Mouse (Mus musculus) frontal cortex, adult (tissue): ENCODE results near the gene Shb.

ENCODE experiments used
- ATAC-seq: cut with Nextera tagmentation; 2 replicates; pipeline ENCODE4 v1.9.2; 2017; ENCODE audit warnings: mild to moderate bottlenecking, moderate library complexity, mixed read lengths; ENCODE audit not compliant: low TSS enrichment

The Shb gene

GRCm38 (mm10) chr4:45421519-45422260 is 110.6 kb downstream of the Shb start:
- ATAC-seq = no peak

DNA sequence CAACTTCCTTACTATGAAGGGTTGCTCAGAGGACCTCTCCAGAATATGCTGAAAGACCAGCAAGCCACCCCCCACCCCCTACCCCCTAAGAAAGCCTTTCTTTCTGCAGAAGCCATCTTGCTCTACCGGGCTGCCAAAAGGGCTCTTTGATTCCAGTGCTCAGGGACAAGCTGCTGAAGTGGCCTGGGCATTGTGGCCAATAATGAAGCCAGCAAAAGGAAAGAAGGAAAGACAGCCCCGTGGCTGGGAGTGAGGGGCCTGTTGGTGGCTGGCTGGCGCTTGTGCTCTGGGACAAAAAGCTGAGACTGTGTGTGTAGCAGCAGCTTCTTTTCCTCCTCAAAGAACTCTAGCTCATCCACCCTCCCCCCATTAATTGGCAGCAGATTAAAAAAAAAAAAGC is 111.5 kb downstream of the Shb start:
- ATAC-seq = no peak

DNA sequence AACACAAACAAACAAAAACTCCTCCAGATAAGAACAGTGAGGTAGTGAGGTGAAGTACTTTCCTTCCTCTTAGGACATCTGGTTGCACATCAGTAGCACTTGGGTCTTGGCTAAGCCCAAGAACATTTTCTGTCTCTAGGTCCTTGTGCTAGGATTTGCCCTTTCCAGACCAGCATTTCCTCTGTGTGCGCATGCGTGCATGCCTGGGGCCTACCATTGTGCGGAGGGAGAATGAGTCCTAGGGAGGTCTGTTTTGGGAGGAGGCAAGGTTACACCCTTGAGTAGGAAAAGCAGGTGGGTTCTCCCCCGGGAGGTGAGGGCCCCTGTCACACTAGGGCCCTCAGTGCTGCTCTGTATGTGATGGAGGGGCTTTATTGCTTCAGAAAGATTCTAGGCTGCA is 113.2 kb downstream of the Shb start:
- ATAC-seq = no peak

DNA sequence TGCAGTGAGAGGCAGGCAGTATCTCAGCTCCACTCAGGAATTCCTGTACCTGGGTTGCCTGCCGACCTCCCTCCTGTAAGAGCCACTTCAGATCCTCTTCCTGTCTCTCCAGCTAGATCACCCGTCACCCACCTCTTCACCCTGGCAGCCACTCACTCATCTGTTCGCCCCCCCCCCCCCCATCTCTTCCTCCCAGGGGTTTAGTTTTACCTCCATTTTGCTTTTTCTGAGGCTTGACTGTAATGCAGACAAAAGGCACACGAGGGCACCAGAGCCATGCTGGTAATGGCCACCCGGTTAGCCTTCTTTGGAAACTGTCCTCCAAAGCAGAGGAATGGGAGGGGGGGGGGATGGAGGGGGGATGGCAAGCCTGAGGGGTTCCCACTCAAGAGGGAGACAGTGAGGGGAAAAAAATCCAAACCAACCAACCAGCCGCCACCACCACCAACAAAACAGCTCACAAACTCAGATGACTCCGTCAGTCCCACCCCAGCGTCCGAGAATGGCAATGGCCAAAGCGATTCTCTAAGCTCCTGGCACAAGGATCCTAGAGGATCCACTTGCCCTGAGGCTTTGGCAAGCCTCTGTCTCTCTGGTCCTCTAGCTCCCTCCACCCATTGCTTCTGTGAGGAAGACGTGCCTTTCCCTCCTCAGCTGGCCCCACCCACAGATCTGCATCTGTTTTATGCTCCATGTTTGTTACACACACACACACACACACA is 113.9 kb downstream of the Shb start:
- peak; percentile 79 for ATAC-seq

GRCm38 (mm10) chr4:45416314-45416713 is 116.0 kb downstream of the Shb start:
- no peak for ATAC-seq

DNA sequence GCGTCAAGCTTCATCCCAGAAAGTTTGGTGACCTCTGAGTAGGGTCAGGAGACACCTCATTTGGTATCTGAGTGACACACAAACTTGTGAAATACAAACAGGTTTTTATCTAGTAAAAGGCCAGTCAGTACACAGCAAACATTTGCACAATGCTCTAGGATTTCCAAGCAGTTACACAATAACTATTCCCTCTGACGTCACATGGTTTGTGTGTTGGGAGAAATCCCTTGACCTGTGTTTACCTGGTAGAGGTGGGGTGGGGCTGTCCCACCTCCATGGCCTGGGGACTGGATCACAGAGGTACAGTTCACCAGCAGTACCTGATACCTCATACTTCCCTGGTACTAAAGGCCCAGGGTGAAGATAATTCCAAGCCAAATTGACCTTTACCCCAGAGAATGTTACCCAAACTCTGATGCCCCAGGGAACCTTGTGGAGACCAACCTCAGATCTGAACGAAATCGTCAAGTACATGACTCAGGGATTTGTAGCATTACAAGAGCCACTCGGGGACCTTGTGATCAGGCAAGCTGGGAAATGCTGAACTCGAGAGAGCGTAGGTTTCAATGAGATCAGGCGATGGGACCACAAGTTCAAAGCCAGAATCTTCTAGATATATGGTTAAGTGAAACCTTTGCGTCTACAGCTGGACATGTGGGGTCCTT is 118.5 kb downstream of the Shb start:
- no peak for ATAC-seq

- ATAC-seq = no peak
Observed at GRCm38 (mm10) chr4:45412433-45413192, 119.7 kb downstream of the Shb start.

DNA sequence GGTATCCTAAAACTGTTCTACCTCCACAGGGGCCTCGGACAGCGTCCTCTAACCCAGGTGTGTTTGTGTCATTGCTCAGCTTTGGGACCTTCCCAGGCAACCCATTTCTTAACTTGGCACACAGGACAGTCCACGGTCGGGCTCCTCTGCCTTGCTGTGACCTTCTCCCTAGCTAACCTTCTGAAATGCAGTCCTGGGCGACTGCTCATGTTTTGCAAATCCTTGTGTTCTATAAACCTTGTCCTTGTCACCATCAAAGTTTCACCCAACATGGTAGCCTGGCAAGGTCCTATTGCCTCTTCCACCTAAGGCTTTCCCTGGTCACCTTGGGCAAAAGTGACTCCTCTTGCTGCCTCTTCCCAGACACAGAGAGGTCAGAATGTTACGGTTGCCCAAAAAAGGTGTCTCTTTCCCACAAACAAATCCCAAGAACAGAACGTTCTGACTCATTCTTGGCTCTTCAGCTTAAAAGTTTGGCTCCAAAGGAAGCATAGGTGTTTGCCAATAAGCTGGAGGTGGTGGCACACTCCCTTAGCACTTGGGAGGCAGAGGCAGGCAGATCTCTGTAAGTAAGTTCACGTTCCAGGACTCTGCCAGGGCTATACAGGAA is 121.0 kb downstream of the Shb start:
- no peak for ATAC-seq

- ATAC-seq = peak; percentile 39
Observed at GRCm38 (mm10) chr4:45409270-45409669, 123.0 kb downstream of the Shb start.

GRCm38 (mm10) chr4:45408427-45409132 is 123.7 kb downstream of the Shb start, which contains the start of gene Slc25a51:
Gene Slc25a51, minus strand, starts transcription at chr4:45408766.
- peak; percentile 86 for ATAC-seq

DNA sequence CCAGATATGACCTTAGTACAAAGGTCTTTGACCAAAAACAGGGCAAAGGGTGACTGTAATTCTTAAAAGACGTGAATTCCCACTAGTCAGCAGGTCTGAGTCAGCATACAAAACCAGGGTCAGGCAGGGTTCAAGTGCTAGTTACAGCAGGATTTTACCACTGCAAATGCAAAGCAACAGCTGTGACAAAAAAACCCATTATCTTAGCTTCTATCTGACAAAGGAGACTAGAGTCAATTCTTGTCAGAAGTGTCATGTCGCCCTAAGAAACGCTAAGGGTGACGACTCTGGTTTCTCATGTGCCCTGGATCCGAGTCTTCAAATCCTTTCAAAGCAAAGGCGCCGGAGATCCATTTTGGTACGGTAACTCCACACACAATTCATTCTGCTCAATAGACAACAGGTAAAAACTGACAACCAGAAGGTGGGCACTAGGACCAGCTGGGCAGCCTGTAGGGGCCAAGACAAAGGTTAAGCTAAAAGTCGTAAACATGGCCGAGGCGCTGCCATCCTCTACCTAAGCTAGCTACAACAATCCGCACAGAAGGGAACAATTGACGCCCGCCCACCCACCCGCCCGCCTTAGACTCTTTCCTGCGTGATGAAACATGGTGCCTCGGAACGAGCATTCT is 124.5 kb downstream of the Shb start:
- no peak for ATAC-seq

GRCm38 (mm10) chr4:45407001-45407702 is 125.1 kb downstream of the Shb start:
- no peak for ATAC-seq

DNA sequence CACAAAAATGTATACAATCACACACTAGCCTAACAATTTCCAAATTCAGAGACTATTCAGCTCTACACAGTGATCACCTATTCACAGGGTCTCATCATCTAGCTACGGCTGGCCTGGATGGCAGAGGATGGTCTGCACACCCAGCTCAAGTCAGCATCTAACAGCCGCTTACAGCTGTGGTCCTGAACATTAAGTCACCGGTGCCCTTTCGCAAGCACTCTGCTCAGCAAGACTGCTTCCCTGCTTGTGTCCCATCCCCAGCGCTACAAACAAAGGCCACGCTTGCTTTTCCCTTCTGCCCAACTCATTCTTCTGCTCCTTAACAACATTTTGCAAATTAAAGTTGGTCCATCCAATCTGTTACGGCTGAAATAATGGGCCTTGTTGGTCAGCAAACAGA is 125.9 kb downstream of the Shb start:
- no peak for ATAC-seq

DNA sequence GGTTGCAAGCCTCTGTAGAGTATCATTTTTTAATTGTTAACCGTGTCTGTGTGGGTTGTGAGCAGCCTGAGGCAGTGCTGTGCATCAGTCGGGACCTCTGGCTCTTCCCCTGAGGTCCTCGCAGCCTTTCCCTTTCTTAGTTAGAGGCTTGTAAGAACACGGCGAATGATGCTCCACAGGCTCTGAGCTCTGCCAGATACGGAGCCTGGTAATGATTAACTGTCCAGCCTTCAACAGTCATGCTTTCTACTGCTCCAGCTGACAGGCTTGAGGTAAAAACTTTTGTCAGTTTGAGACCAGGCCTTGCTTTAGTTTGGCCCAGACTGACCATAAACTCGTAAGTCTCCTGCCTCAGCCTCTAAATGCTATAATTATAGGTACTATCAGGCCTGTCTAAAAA is 127.0 kb downstream of the Shb start:
- no peak for ATAC-seq

DNA sequence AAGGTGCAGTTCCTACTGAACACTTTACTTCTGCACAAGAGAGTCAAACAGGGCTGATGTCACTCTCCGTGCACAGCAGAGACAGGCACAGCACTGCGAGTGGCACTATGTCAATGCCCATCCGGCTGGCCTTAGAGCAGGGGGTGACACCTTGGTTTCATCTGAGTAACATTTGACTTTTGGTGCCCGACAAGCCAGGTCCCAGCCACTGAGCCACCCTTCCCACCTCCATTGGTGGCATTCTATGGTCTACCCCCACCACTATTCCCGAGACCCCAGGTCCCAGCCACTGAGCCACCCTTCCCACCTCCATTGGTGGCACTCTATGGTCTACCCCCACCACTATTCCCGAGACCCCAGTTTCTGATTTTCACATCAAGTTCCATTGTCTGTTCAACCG is 128.2 kb downstream of the Shb start:
- no peak for ATAC-seq

DNA sequence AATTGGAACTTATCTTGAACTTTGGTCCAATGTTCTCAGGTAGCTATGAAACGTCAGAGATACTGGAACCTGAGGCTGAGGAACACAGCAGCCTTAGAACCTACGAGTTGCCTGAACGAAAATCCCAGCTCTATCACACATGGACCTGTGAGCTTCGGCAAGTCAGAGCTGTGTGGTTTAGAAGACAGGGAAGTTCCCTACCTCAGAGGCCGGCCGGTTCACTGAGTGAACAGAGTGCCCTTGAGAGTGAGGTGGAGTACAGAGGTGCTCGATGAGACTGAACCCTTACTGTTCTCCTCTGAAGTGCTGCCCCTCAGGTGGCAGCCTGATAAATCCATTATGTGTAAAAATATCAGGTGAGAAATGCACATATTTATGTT is 128.8 kb downstream of the Shb start:
- no peak for ATAC-seq

DNA sequence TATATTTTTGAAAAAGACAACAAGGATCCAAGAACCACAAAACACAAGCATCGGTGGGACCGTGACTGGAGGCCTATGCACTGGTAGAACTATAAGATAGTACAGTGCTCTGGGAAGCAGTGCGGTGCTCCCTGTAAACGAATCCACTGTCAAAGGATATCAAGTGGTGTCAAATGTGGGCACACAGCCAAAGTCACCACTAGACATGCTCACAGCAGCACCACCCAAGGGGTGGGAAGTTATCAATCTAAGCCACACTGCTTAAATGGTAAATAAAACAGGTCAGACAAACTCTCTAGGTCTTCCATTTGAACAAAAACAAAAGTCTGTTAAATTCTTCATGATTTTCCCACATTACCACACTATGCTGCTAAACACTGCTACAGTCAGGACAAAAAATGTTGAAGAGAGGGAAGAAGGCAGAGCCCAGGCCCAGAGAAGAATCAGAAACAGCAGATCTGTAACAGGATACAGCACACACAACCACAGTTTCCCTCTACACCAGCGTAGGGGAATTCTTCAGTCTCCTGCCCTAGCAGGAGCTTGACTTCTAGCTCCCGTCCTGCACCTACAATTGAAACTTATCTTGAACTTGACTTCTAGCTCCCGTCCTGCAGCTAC is 129.3 kb downstream of the Shb start:
- ATAC-seq = no peak

- ATAC-seq = no peak
Observed at GRCm38 (mm10) chr4:45402281-45402680, 130.0 kb downstream of the Shb start.

GRCm38 (mm10) chr4:45399421-45400210 is 132.7 kb downstream of the Shb start:
- ATAC-seq = no peak
